Mouse (Mus musculus) cerebellum, postnatal 36 days (tissue): ENCODE results near the gene Lpar5.

Experiments used
- DNase-seq, 2 experiments: peaks; one replicate each; pipeline ENCODE4 v3.0.0; 2021 to 2022; ENCODE audit warnings: mixed read lengths in 2 of 2

Gene Lpar5

GRCm38 (mm10) chr6:125131302-125132156, 63.8 kb downstream of the Lpar5 start, which contains the start of gene Nop2:
Nop2 (plus strand) TSS chr6:125131909.
- DNase-seq = peak; percentile 77 to 85
